Comparison of ENCODE assay signal across 8 mouse cellular contexts in genomic region chr5:5514196-5515076, GRCm38 (mm10). TPM values are rescaled to one million over a fixed set of nuclear protein-coding genes. Genes with fewer than 3 reads are reported as not detected.
DNase-seq lines count a peak whose midpoint lies in the region; ATAC-seq lines count a peak whose summit lies in the region.

Gene Cldn12, minus strand, starts transcription at chr5:5514958.

- H3K9ac ChIP-seq in embryonic facial prominence, embryonic 14.5 days (ENCODE audit: low read depth, low read length): peak within 1 kb of the TSS; percentile 82
- H3K9ac ChIP-seq in kidney, embryonic 15.5 days: peak within 1 kb of the TSS; percentile 72

- H3K27me3 ChIP-seq in embryonic facial prominence, embryonic 14.5 days (replicated peaks; ENCODE audit: control insufficient read depth, insufficient read depth, low read length): no peaks in the 10 kb centered on the region
- H3K27me3 ChIP-seq in heart, embryonic 10.5 days (ENCODE audit: insufficient read depth, poor library complexity, severe bottlenecking): no peaks in the 10 kb centered on the region
- H3K27me3 ChIP-seq in kidney, embryonic 15.5 days: no peaks in the 10 kb centered on the region

- H3K27ac ChIP-seq in embryonic facial prominence, embryonic 14.5 days (replicated peaks; ENCODE audit: low read depth, low read length): peak within 1 kb of the TSS; percentile 94
- peak within 1 kb of the TSS; percentile 92 for H3K27ac ChIP-seq in heart, embryonic 10.5 days
- peak within 1 kb of the TSS; percentile 92 for H3K27ac ChIP-seq in kidney, embryonic 15.5 days

- H3K9me3 ChIP-seq in embryonic facial prominence, embryonic 14.5 days (ENCODE audit: control insufficient read depth, low read length): no peaks in the 10 kb centered on the region
- no peaks in the 10 kb centered on the region for H3K9me3 ChIP-seq in heart, embryonic 10.5 days
- no peaks in the 10 kb centered on the region for H3K9me3 ChIP-seq in kidney, embryonic 15.5 days (replicated peaks)

- H3K4me3 ChIP-seq in embryonic facial prominence, embryonic 14.5 days (ENCODE audit: low read depth, low read length): peak within 1 kb of the TSS; percentile 79
- H3K4me3 ChIP-seq in heart, embryonic 10.5 days: peak within 1 kb of the TSS; percentile 77
- peak within 1 kb of the TSS; percentile 72 for H3K4me3 ChIP-seq in kidney, embryonic 15.5 days (replicated peaks)

- H3K4me2 ChIP-seq in embryonic facial prominence, embryonic 14.5 days (ENCODE audit: low read depth, low read length): peak within 1 kb of the TSS; percentile 85
- H3K4me2 ChIP-seq in kidney, embryonic 15.5 days: peak within 1 kb of the TSS; percentile 78

- H3K36me3 ChIP-seq in embryonic facial prominence, embryonic 14.5 days (ENCODE audit: control insufficient read depth, insufficient read depth, low read length): peaks cover 5% of the 10 kb centered on the region; the same call in 1 of the 2 replicates
- peaks cover 9% of the 10 kb centered on the region; the same call in 1 of the 2 replicates for H3K36me3 ChIP-seq in heart, embryonic 10.5 days
- peaks cover 9% of the 10 kb centered on the region; the same call in 1 of the 2 replicates for H3K36me3 ChIP-seq in kidney, embryonic 15.5 days

- ATAC-seq in embryonic facial prominence, embryonic 14.5 days (ENCODE audit: low read depth): peak; percentile 97
- peak; percentile 97 for ATAC-seq in kidney, embryonic 15.5 days (replicated peaks; ENCODE audit: low FRiP score)
- ATAC-seq in monocyte, adult 5-6 weeks (replicated peaks; ENCODE audit: insufficient number of reproducible peaks, low FRiP score, low TSS enrichment, poor library complexity, severe bottlenecking): peak; percentile 57; the same call in 1 of the 2 replicates

- under 1% methylated on average over 46 of the region's 79 CpGs for WGBS in embryonic facial prominence, embryonic 14.5 days
- under 1% methylated on average over 79 of the region's 79 CpGs for WGBS in heart, embryonic 10.5 days
- under 1% methylated on average over 78 of the region's 79 CpGs for WGBS in kidney, embryonic 15.5 days

- 0 out of 2 replicates have a peak, but pooled peaks cover 3% of the 10 kb centered on the region for H3K4me1 ChIP-seq in embryonic facial prominence, embryonic 14.5 days (ENCODE audit: control insufficient read depth, insufficient read depth, low read length)
- H3K4me1 ChIP-seq in heart, embryonic 10.5 days: peaks cover 10% of the 10 kb centered on the region; the same call in 1 of the 2 replicates
- H3K4me1 ChIP-seq in kidney, embryonic 15.5 days: peaks cover 4% of the 10 kb centered on the region; the same call in 1 of the 2 replicates

- peak; percentile 96 for DNase-seq in 3134 (ENCODE audit: extremely low read depth, insufficient read length, low spot score)
- DNase-seq in adrenal gland, postnatal 36 days: peak; percentile 97
- peak; percentile 99 for DNase-seq in embryonic facial prominence, embryonic 14.5 days (ENCODE audit: low spot score)
- DNase-seq in heart, embryonic 10.5 days (ENCODE audit: low spot score): peak; percentile 96
- DNase-seq in liver: peak; percentile 87
- DNase-seq in spleen, postnatal 4 days (ENCODE audit: low spot score in 2 of 2): peak; percentile 64 to 79

RNA-seq across cellular contexts. Expression of gene Cldn12, which starts in this region (rescaled TPM):
- 10 to 100 TPM; 15.0 to 23.7 TPM for total RNA-seq in adrenal gland, postnatal 36 days (2021)
- polyA plus RNA-seq in embryonic facial prominence, embryonic 14.5 days (2014; fragmentation: Nextera tagmentation; extraction: Ambion mirVana): 15.6 and 16.1 TPM in 2 replicates
- polyA plus RNA-seq in heart, embryonic 10.5 days (2016; fragmentation: Nextera tagmentation; extraction: Ambion mirVana): 21.5 and 27.4 TPM in 2 replicates
- 31.4 and 32.5 TPM in 2 replicates for polyA plus RNA-seq in kidney, embryonic 15.5 days (2015; fragmentation: Nextera tagmentation; extraction: Ambion mirVana)
- 1.6 to 2.1 TPM (median 2.0 TPM) in 3 replicates for total RNA-seq in monocyte, adult 5-6 weeks (2017)

Comparison
In these comparisons a context has a peak if more than half of its experiments do, and no peak if none do; other contexts are left out.
1. Peak in every context shown above with its lines: DNase-seq, ATAC-seq, H3K4me3 ChIP-seq and H3K27ac ChIP-seq.